Mouse (Mus musculus): ENCODE results near the gene Lif. TPM values are rescaled to one million over a fixed set of nuclear protein-coding genes. Genes with fewer than 3 reads are reported as not detected.
A peak's percentile ranks its signal among the peaks of the same experiment; 100 is the strongest.

Gene Lif
- polyA plus RNA-seq, 1 experiment, result 12.1 TPM

- Histone ChIP-seq H3K9ac (ENCODE audit: low read depth, poor library complexity, severe bottlenecking) (no peak overlapping the region), H3K36me3 (ENCODE audit: control insufficient read depth, insufficient read depth, low read length, poor library complexity, severe bottlenecking) (no peaks in the 10 kb centered on the region), H3K4me1 (ENCODE audit: control insufficient read depth, insufficient read depth, low read length) (peaks cover 7% of the 10 kb centered on the region)
These were observed 37.4 kb upstream of the Lif start for GRCm38 (mm10) chr11:4219908-4220307.

GRCm38 (mm10) chr11:4220443-4221400 is 36.6 kb upstream of the Lif start:
- Histone ChIP-seq H3K27me3 (ENCODE audit: control insufficient read depth, insufficient read depth, low read length, poor library complexity, severe bottlenecking) (no peaks in the 10 kb centered on the region), H3K36me3 (ENCODE audit: control insufficient read depth, insufficient read depth, low read length, poor library complexity, severe bottlenecking) (no peaks in the 10 kb centered on the region), H3K4me3 (ENCODE audit: low read depth, low read length) (no peak overlapping the region), H3K9me3 (replicated peaks; ENCODE audit: control insufficient read depth, insufficient read depth, low read length, poor library complexity, severe bottlenecking) (no peaks in the 10 kb centered on the region), H3K4me1 (ENCODE audit: control insufficient read depth, insufficient read depth, low read length) (peaks cover 7% of the 10 kb centered on the region), H3K27ac (ENCODE audit: insufficient read depth, low read length) (no peak overlapping the region), H3K9ac (ENCODE audit: low read depth, poor library complexity, severe bottlenecking) (no peak overlapping the region)
- TF ChIP-seq EP300 (IDR thresholded peaks at IDR 0.05; ENCODE audit: insufficient read depth, low read depth, low read length), result no peak
- TF ChIP-seq CTCF (IDR thresholded peaks at IDR 0.05; ENCODE audit: low read depth, low read length), result peak; percentile 87
- no peak for TF ChIP-seq POLR2A (IDR thresholded peaks at IDR 0.05; ENCODE audit: insufficient read depth, low read length)

More at GRCm38 (mm10) chr11:4219908-4220307, 37.4 kb upstream of the Lif start:
- H3K27ac ChIP-seq (ENCODE audit: insufficient read depth, low read length), result no peak overlapping the region
- TF ChIP-seq EP300 (IDR thresholded peaks at IDR 0.05; ENCODE audit: insufficient read depth, low read depth, low read length), result no peak
- TF ChIP-seq POLR2A (IDR thresholded peaks at IDR 0.05; ENCODE audit: insufficient read depth, low read length), result no peak
- TF ChIP-seq CTCF (IDR thresholded peaks at IDR 0.05; ENCODE audit: low read depth, low read length), result no peak
- H3K27me3 ChIP-seq (ENCODE audit: control insufficient read depth, insufficient read depth, low read length, poor library complexity, severe bottlenecking), result no peaks in the 10 kb centered on the region
- no peaks in the 10 kb centered on the region for H3K9me3 ChIP-seq (replicated peaks; ENCODE audit: control insufficient read depth, insufficient read depth, low read length, poor library complexity, severe bottlenecking)
- no peak overlapping the region for H3K4me3 ChIP-seq (ENCODE audit: low read depth, low read length)

GRCm38 (mm10) chr11:4222046-4222950 is 35.1 kb upstream of the Lif start:
- Histone ChIP-seq H3K27ac (ENCODE audit: insufficient read depth, low read length) (no peak overlapping the region), H3K9ac (ENCODE audit: low read depth, poor library complexity, severe bottlenecking) (no peak overlapping the region), H3K4me3 (ENCODE audit: low read depth, low read length) (no peak overlapping the region), H3K9me3 (replicated peaks; ENCODE audit: control insufficient read depth, insufficient read depth, low read length, poor library complexity, severe bottlenecking) (no peaks in the 10 kb centered on the region), H3K36me3 (ENCODE audit: control insufficient read depth, insufficient read depth, low read length, poor library complexity, severe bottlenecking) (no peaks in the 10 kb centered on the region), H3K27me3 (ENCODE audit: control insufficient read depth, insufficient read depth, low read length, poor library complexity, severe bottlenecking) (no peaks in the 10 kb centered on the region), H3K4me1 (ENCODE audit: control insufficient read depth, insufficient read depth, low read length) (peaks cover 2% of the 10 kb centered on the region)
- TF ChIP-seq EP300 (IDR thresholded peaks at IDR 0.05; ENCODE audit: insufficient read depth, low read depth, low read length) (no peak), POLR2A (IDR thresholded peaks at IDR 0.05; ENCODE audit: insufficient read depth, low read length) (no peak), CTCF (IDR thresholded peaks at IDR 0.05; ENCODE audit: low read depth, low read length) (no peak)

- H3K27ac ChIP-seq (ENCODE audit: insufficient read depth, low read length), result no peak overlapping the region
- H3K9me3 ChIP-seq (replicated peaks; ENCODE audit: control insufficient read depth, insufficient read depth, low read length, poor library complexity, severe bottlenecking), result no peaks in the 10 kb centered on the region
- no peaks in the 10 kb centered on the region for H3K27me3 ChIP-seq (ENCODE audit: control insufficient read depth, insufficient read depth, low read length, poor library complexity, severe bottlenecking)
- H3K36me3 ChIP-seq (ENCODE audit: control insufficient read depth, insufficient read depth, low read length, poor library complexity, severe bottlenecking), result no peaks in the 10 kb centered on the region
- no peak for TF ChIP-seq EP300 (IDR thresholded peaks at IDR 0.05; ENCODE audit: insufficient read depth, low read depth, low read length)
- no peak for TF ChIP-seq CTCF (IDR thresholded peaks at IDR 0.05; ENCODE audit: low read depth, low read length)
- TF ChIP-seq POLR2A (IDR thresholded peaks at IDR 0.05; ENCODE audit: insufficient read depth, low read length), result no peak
- peaks cover 2% of the 10 kb centered on the region for H3K4me1 ChIP-seq (ENCODE audit: control insufficient read depth, insufficient read depth, low read length)
- H3K4me3 ChIP-seq (ENCODE audit: low read depth, low read length), result no peak overlapping the region
- no peak overlapping the region for H3K9ac ChIP-seq (ENCODE audit: low read depth, poor library complexity, severe bottlenecking)
These were observed 33.8 kb upstream of the Lif start for GRCm38 (mm10) chr11:4223393-4224188.

- no peak overlapping the region for H3K4me3 ChIP-seq (ENCODE audit: low read depth, low read length)
These were observed 33.1 kb upstream of the Lif start for GRCm38 (mm10) chr11:4224223-4224622.

More at GRCm38 (mm10) chr11:4224223-4224622, 33.1 kb upstream of the Lif start:
- H3K27ac ChIP-seq (ENCODE audit: insufficient read depth, low read length), result no peak overlapping the region
- no peaks in the 10 kb centered on the region for H3K27me3 ChIP-seq (ENCODE audit: control insufficient read depth, insufficient read depth, low read length, poor library complexity, severe bottlenecking)
- TF ChIP-seq EP300 (IDR thresholded peaks at IDR 0.05; ENCODE audit: insufficient read depth, low read depth, low read length), result no peak
- no peak for TF ChIP-seq POLR2A (IDR thresholded peaks at IDR 0.05; ENCODE audit: insufficient read depth, low read length)
- TF ChIP-seq CTCF (IDR thresholded peaks at IDR 0.05; ENCODE audit: low read depth, low read length), result no peak
- H3K4me1 ChIP-seq (ENCODE audit: control insufficient read depth, insufficient read depth, low read length), result peaks cover 2% of the 10 kb centered on the region
- H3K36me3 ChIP-seq (ENCODE audit: control insufficient read depth, insufficient read depth, low read length, poor library complexity, severe bottlenecking), result no peaks in the 10 kb centered on the region
- H3K9me3 ChIP-seq (replicated peaks; ENCODE audit: control insufficient read depth, insufficient read depth, low read length, poor library complexity, severe bottlenecking), result no peaks in the 10 kb centered on the region
- H3K9ac ChIP-seq (ENCODE audit: low read depth, poor library complexity, severe bottlenecking), result no peak overlapping the region

Measured in ES-Bruce4 (cell line).